Mouse (Mus musculus): ENCODE measurements around the gene Bcl6.

DNA sequence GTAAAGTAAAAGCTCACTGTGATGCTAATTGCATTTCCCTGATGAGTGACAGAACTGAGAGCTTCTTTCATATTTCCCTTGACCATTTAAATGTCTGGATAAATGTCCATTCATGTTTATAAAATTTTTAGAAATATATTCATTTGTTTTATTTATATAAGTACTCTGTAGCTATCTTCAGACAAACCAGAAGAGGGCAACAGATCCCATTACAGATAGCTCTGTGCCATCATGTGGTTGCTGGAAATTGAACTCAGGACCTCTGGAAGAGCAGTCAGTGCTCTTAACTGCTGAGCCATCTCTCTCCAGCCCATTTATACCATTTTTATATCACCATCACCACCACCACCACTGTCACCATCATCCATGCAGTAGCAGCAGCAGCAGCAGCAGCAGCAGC lies 29.7 kb downstream of the Bcl6 start:
- no peak for TF ChIP-seq POLR2A (IDR thresholded peaks at IDR 0.05; ENCODE audit: extremely low read depth, insufficient read depth, low read length)
- no peak for TF ChIP-seq CTCF (IDR thresholded peaks at IDR 0.05; ENCODE audit: extremely low read depth, insufficient read depth, low read length)

Measured in cortical plate, adult 2 months (tissue).